Mouse (Mus musculus) left cerebral cortex, adult 6 months (tissue): Measurements from ENCODE around the gene Hs3st3b1. TPM values are rescaled to one million over a fixed set of nuclear protein-coding genes. Genes with fewer than 3 reads are reported as not detected.

Experiments used
- long read RNA-seq, 2 experiments: library from polyadenylated mRNA; unstranded; transcript quantifications; one replicate each; pipeline ENCODE4 v2.0.0; 2019 to 2020
- polyA plus RNA-seq: library from polyadenylated mRNA; unstranded; fragments of <200 nt; fragmentation: Nextera tagmentation; gene quantifications from 2 replicates; pipeline ENCODE4 v1.2.3, GENCODE M21; 2021

Gene Hs3st3b1
- polyA plus RNA-seq, result 0.73 and 1.3 TPM in 2 replicates
- long read RNA-seq, experiment 1, full-length matches to known transcripts, result 3 of 3 reads
- long read RNA-seq, experiment 1, partial matches to known transcripts, result 0 of 3 reads
- long read RNA-seq, experiment 1, other reads (novel, unspliced or antisense), result 0 of 3 reads
- long read RNA-seq, experiment 2, partial matches to known transcripts, result 0 of 2 reads
- long read RNA-seq, experiment 2, other reads (novel, unspliced or antisense), result 2 of 2 reads

GRCm38 (mm10) chr11:63922091-63922621 lies at the start of gene Hs3st3b1:
TSS of gene Hs3st3b1 (minus strand) at chr11:63922290.

Other genes with a start within 250 kb of the Hs3st3b1 start
- gene Cox10, start 157.2 kb upstream of the Hs3st3b1 start, polyA plus RNA-seq, result 19.2 and 25.8 TPM in 2 replicates